Mouse (Mus musculus): ENCODE results near the gene Rgl3. TPM values are rescaled to one million over a fixed set of nuclear protein-coding genes. Genes with fewer than 3 reads are reported as not detected.

Rgl3 gene
- total and polyA plus RNA-seq, 2 experiments from 2014 or later = 0.63 to 11.4 TPM

GRCm38 (mm10) chr9:21992227-21992626 is 3.0 kb upstream of the Rgl3 start:
- Histone ChIP-seq H3K27me3 (ENCODE audit: control insufficient read depth, insufficient read depth, low read length) (peaks cover 68% of the 10 kb centered on the region), H3K36me3 (replicated peaks; ENCODE audit: control insufficient read depth, insufficient read depth, low read length) (no peaks in the 10 kb centered on the region)
- TF ChIP-seq EP300 (IDR thresholded peaks at IDR 0.05; ENCODE audit: low read depth) (no peak), CTCF (IDR thresholded peaks at IDR 0.05; ENCODE audit: low read depth) (no peak)

GRCm38 (mm10) chr9:21988421-21989101 is 685 bp downstream of the Rgl3 start:
- ATAC-seq (ENCODE audit: insufficient read depth, low read depth) (0 out of 2 replicates have a peak, but pooled peaks have one; percentile 25), DNase-seq (ENCODE audit: low spot score) (no peak)
- 3% methylated on average over 32 of the region's 32 CpGs for WGBS
- Histone ChIP-seq H3K4me2 (ENCODE audit: low read depth, low read length) (peak overlapping the region; percentile 86), H3K9me3 (replicated peaks; ENCODE audit: control insufficient read depth, low read length) (no peaks in the 10 kb centered on the region), H3K36me3 (replicated peaks; ENCODE audit: control insufficient read depth, insufficient read depth, low read length) (no peaks in the 10 kb centered on the region), H3K9ac (replicated peaks; ENCODE audit: low read depth, low read length) (peak overlapping the region; percentile 40; the same call in 1 of the 2 replicates), H3K27me3 (ENCODE audit: control insufficient read depth, insufficient read depth, low read length) (peaks cover 84% of the 10 kb centered on the region), H3K4me3 (ENCODE audit: low read depth, low read length) (peak overlapping the region; percentile 57), H3K4me1 (ENCODE audit: control insufficient read depth, insufficient read depth) (peaks cover 19% of the 10 kb centered on the region), H3K27ac (ENCODE audit: low read depth) (no peak overlapping the region)
- TF ChIP-seq EP300 (IDR thresholded peaks at IDR 0.05; ENCODE audit: low read depth) (no peak), CTCF (IDR thresholded peaks at IDR 0.05; ENCODE audit: low read depth) (no peak)

More at GRCm38 (mm10) chr9:21992227-21992626, 3.0 kb upstream of the Rgl3 start:
- Histone ChIP-seq H3K4me1 (ENCODE audit: control insufficient read depth, insufficient read depth) (peaks cover 19% of the 10 kb centered on the region), H3K4me3 (ENCODE audit: low read depth, low read length) (no peak overlapping the region), H3K27ac (ENCODE audit: low read depth) (no peak overlapping the region), H3K9me3 (replicated peaks; ENCODE audit: control insufficient read depth, low read length) (no peaks in the 10 kb centered on the region), H3K9ac (replicated peaks; ENCODE audit: low read depth, low read length) (no peak overlapping the region), H3K4me2 (ENCODE audit: low read depth, low read length) (no peak overlapping the region)
- DNase-seq (ENCODE audit: low spot score) (no peak), ATAC-seq (ENCODE audit: insufficient read depth, low read depth) (no peak)
- 62% methylated on average over 4 of the region's 4 CpGs for WGBS

- H3K4me3 ChIP-seq (ENCODE audit: low read depth, low read length) = 0 out of 2 replicates have a peak overlapping the region, but pooled peaks have one; percentile 57
- TF ChIP-seq CTCF (IDR thresholded peaks at IDR 0.05; ENCODE audit: low read depth) (no peak), EP300 (IDR thresholded peaks at IDR 0.05; ENCODE audit: low read depth) (no peak)
These were observed 1.5 kb downstream of the Rgl3 start for GRCm38 (mm10) chr9:21987592-21988342.

GRCm38 (mm10) chr9:21983911-21984310 is 5.3 kb downstream of the Rgl3 start:
- Histone ChIP-seq H3K9me3 (replicated peaks; ENCODE audit: control insufficient read depth, low read length) (no peaks in the 10 kb centered on the region; the same call in 1 of the 2 replicates), H3K27ac (ENCODE audit: low read depth) (no peak overlapping the region), H3K4me3 (ENCODE audit: low read depth, low read length) (no peak overlapping the region), H3K27me3 (ENCODE audit: control insufficient read depth, insufficient read depth, low read length) (peaks cover 39% of the 10 kb centered on the region), H3K4me1 (ENCODE audit: control insufficient read depth, insufficient read depth) (peaks cover 7% of the 10 kb centered on the region; the same call in 1 of the 2 replicates), H3K4me2 (ENCODE audit: low read depth, low read length) (no peak overlapping the region), H3K36me3 (replicated peaks; ENCODE audit: control insufficient read depth, insufficient read depth, low read length) (no peaks in the 10 kb centered on the region), H3K9ac (replicated peaks; ENCODE audit: low read depth, low read length) (no peak overlapping the region)
- DNase-seq (ENCODE audit: low spot score) (no peak), ATAC-seq (ENCODE audit: insufficient read depth, low read depth) (no peak)
- TF ChIP-seq CTCF (IDR thresholded peaks at IDR 0.05; ENCODE audit: low read depth) (no peak), EP300 (IDR thresholded peaks at IDR 0.05; ENCODE audit: low read depth) (no peak)
- 28% methylated on average over 3 of the region's 3 CpGs for WGBS

More at GRCm38 (mm10) chr9:21987592-21988342, 1.5 kb downstream of the Rgl3 start:
- peak overlapping the region; percentile 86; the same call in 1 of the 2 replicates for H3K4me2 ChIP-seq (ENCODE audit: low read depth, low read length)
- WGBS = 7% methylated on average over 36 of the region's 36 CpGs
- H3K9me3 ChIP-seq (replicated peaks; ENCODE audit: control insufficient read depth, low read length) = no peaks in the 10 kb centered on the region
- H3K9ac ChIP-seq (replicated peaks; ENCODE audit: low read depth, low read length) = no peak overlapping the region
- ATAC-seq (ENCODE audit: insufficient read depth, low read depth) (no peak), DNase-seq (ENCODE audit: low spot score) (no peak)
- no peaks in the 10 kb centered on the region for H3K36me3 ChIP-seq (replicated peaks; ENCODE audit: control insufficient read depth, insufficient read depth, low read length)
- peaks cover 19% of the 10 kb centered on the region for H3K4me1 ChIP-seq (ENCODE audit: control insufficient read depth, insufficient read depth)
- no peak overlapping the region for H3K27ac ChIP-seq (ENCODE audit: low read depth)
- H3K27me3 ChIP-seq (ENCODE audit: control insufficient read depth, insufficient read depth, low read length) = peaks cover 77% of the 10 kb centered on the region

- TF ChIP-seq EP300 (IDR thresholded peaks at IDR 0.05; ENCODE audit: low read depth) = no peak
- TF ChIP-seq CTCF (IDR thresholded peaks at IDR 0.05; ENCODE audit: low read depth) = no peak
- ATAC-seq (ENCODE audit: insufficient read depth, low read depth) = no peak
- Histone ChIP-seq H3K4me3 (ENCODE audit: low read depth, low read length) (no peak overlapping the region), H3K27me3 (ENCODE audit: control insufficient read depth, insufficient read depth, low read length) (no peaks in the 10 kb centered on the region; the same call in 1 of the 2 replicates), H3K4me1 (ENCODE audit: control insufficient read depth, insufficient read depth) (no peaks in the 10 kb centered on the region), H3K27ac (ENCODE audit: low read depth) (no peak overlapping the region), H3K4me2 (ENCODE audit: low read depth, low read length) (no peak overlapping the region), H3K9ac (replicated peaks; ENCODE audit: low read depth, low read length) (no peak overlapping the region), H3K9me3 (replicated peaks; ENCODE audit: control insufficient read depth, low read length) (no peaks in the 10 kb centered on the region; the same call in 1 of the 2 replicates), H3K36me3 (replicated peaks; ENCODE audit: control insufficient read depth, insufficient read depth, low read length) (no peaks in the 10 kb centered on the region)
- DNase-seq (ENCODE audit: low spot score) = no peak
- WGBS = 80% methylated on average over 4 of the region's 4 CpGs
These were observed 10.7 kb downstream of the Rgl3 start for GRCm38 (mm10) chr9:21978398-21979128.

Data from heart, postnatal 0 days (tissue).